Mouse (Mus musculus) kidney, postnatal 14 days (tissue): ENCODE results near the gene Aloxe3.
A peak's percentile ranks its signal among the peaks of the same experiment; 100 is the strongest.

Experiments
- DNase-seq: peaks from one replicate; pipeline ENCODE4 v3.0.0; 2022; ENCODE audit warnings: mixed read lengths

Aloxe3 gene

DNA sequence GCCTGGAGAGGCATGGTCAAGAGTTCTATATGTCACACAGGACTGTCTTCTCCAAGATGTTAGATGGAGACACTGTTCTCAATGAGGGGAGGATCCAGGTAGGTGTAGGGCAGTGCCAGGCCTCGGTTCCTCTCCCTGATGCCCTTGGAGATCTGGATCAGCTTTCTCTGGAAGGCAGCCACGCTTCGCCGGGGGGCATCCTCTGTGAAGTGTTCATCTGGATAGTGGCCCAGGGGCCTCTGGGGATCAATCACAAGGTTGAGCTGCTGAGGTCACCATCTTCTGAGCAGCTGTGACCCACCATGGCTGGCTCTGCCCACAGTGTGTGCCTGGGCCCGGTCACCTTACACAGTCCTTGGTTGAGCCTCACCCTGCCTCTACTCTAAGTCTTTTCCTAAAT, 59.3 kb downstream of the Aloxe3 start:
- no peak for DNase-seq

DNA sequence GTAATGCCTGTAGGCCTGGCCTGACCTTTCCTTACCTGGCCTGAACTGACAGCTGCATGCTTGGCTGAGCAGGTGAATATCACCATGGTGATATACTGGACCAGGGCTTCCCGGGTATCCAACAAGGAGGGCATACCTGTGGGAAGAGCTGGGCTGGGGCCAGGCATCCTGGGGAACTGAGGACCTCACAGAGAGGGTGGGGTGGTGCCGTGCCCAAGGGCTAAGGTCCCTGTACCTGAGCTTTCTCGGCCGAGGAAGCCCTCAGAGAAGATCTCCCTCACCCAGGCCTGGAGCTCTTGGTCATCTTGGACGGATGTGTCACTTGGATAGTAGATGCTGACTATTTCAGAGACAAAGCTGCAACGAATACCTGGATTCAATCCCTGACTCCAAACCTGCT, 60.2 kb downstream of the Aloxe3 start:
- no peak for DNase-seq

DNA sequence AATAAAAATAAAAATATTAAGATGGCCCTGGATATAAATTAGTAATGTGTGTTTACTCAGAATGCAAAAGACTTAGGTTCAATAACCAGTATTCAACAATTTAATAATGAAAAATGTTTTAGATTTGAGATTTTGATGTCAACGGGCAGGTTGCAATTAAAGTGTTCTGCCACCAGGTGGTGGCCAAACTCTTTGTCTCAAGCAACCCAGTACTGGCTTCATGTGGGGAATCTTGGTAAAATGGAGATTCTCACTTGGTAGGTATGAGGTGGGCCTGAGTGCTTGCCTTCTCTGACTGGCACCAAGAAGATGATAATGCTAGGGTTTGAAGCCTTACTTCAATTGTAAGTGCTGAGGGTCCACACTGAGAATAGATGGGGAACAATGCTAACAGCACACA, 67.1 kb downstream of the Aloxe3 start:
- DNase-seq = peak; percentile 41

DNA sequence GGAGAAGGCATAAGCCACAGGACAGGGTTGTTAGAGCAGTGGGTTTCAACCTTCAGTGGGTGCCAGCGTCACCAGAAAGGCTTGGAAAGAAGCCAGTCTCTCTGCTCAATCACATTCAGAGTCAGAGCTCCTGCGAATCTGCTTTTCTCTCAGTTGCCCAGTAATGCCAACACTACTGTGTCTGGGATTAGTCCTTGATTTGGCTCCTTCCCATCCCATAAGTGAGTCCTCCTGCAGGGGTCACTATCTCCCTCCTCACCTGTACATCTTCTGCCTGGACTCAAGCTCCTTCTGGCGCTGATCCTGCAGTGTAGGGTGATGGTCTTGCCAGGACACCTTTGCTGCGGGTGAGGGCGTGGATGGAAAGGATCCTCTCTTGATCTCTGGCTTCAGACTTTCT, 71.1 kb downstream of the Aloxe3 start:
- peak; percentile 15 for DNase-seq

DNA sequence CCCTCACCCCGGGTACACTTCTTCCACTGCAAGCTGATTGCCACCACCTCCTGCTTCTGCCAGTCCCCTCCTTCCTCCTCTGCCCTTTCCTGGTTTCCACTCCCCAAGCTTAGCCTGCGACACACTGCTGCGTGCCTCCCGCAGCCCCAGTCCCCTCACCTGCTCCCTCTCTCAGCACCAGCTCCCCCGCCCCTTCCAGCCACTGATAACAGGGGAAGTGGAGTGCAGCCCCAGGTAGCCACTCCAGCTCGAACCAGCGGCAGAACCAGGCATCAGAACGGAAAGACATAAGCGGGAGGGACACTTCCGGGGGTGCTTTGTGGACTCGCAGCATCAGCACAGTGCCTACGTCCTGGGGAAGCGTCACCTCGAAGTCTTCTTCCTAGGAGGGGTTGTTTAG, 71.5 kb downstream of the Aloxe3 start:
- DNase-seq = no peak

DNA sequence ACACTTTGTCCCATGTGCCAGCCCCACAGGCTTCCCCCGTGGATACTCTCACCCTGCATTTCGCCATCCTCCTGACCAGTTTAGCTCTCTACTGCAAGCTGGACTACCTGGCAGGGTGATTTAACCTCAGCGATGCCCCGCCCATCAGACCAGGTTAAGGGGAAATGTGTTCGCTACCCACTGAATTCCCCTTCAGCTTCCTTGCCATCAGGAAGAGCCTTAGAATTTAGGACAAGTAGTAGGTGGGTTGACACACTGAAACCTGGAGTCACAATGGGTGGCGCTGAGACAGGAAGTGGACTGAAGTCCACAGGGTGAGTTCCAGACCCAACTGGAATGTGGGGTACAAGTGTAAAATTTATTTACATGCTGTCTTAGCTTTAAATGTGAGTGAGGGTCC, 72.0 kb downstream of the Aloxe3 start, which contains the start of gene Alox8:
TSS of gene Alox8 (minus strand) at position 101 of the 400 bp plus-strand sequence.
- no peak for DNase-seq
